Mouse (Mus musculus) embryonic fibroblast, embryonic 13.5 days (primary cell): Measurements from ENCODE around the gene Pdzd3.

Experiments
- CTCF ChIP-seq: IDR thresholded peaks from 2 replicates; pipeline ENCODE4 v1.5.1; 2011; ENCODE audit warnings: mild to moderate bottlenecking, control low read depth, low read length, moderate library complexity, borderline replicate concordance; ENCODE audit not compliant: insufficient read depth
- POLR2A ChIP-seq: IDR thresholded peaks from 2 replicates; pipeline ENCODE4 v1.6.1; 2011; ENCODE audit warnings: low read depth, mild to moderate bottlenecking, control low read depth, low read length, moderate library complexity

DNA sequence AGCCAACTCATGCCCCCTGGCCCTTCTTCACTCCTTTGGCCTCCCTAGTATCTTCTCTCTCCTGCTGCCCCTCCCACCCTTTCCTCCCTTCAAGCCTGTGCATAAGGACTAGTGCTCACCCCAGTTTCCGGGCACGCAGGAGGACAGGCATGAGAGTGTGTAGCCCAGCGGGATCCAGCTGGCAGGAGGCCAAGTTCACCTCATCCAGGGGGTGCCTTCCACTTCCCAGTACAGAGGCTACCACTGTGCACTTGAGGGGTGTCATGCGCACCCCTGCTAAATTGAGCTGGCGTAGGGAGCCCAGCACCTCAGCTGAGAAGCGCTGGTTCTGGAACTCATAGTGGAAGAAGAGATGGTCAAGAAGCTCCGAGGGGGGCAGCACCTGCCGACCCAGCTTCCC lies 4.9 kb upstream of the Pdzd3 start:
- TF ChIP-seq POLR2A (no peak), CTCF (no peak)
